In the genomic region with DNA sequence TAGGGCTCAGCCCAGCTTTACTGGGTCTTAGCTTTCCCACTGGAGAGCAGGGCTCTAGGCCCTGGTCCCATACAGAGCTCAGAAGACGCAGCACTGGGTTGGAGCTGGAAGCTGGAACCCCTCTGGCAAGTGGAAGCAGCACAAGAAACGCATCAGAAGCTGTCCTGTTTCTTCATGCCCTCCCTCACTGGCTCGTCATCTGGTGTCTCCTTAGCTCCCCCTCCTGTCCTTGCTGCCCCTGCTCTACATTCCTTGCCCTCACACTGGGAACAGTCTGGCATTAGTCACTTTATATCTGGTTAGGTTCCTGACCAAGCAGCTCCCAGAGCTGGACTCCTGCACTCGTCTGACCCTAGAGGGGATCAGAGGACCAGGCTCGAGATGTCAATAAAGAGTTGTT, we compare ENCODE assay signal across 16 mouse cellular contexts. TPM values are rescaled to one million over a fixed set of nuclear protein-coding genes. Genes with fewer than 3 reads are reported as not detected.
DNase-seq lines count a peak whose midpoint lies in the region; ATAC-seq and TF ChIP-seq lines count a peak whose summit lies in the region.
"Had no signal": no experiment of that assay in that cellular context is flagged by ENCODE, and none has a peak within 500 bp of the region (broad histone marks: within the 10 kb centered on the region; RNA-seq: fewer than 3 reads in every experiment).

No protein-coding gene starts in this region.

- H3K9ac ChIP-seq in midbrain, embryonic 12.5 days (replicated peaks) = 0 out of 2 replicates have a peak overlapping the region, but pooled peaks have one; percentile 20
- H3K9ac ChIP-seq: embryonic facial prominence, embryonic 12.5 days; hindbrain, embryonic 15.5 days had no signal

- no peak overlapping the region for H3K4me3 ChIP-seq in cerebellum, adult 2 months (replicated peaks; ENCODE audit: insufficient read depth, low read depth, low read length)
- H3K4me3 ChIP-seq in midbrain, embryonic 12.5 days = no peak overlapping the region
- no peak overlapping the region for H3K4me3 ChIP-seq in midbrain, embryonic 10.5 days
- H3K4me3 ChIP-seq: embryonic facial prominence, embryonic 12.5 days; hindbrain, embryonic 15.5 days had no signal

- H3K27ac ChIP-seq in cerebellum, adult 2 months (ENCODE audit: insufficient read depth, low read length) = no peak overlapping the region
- no peak overlapping the region for H3K27ac ChIP-seq in midbrain, embryonic 12.5 days (replicated peaks)
- H3K27ac ChIP-seq in midbrain, embryonic 10.5 days (replicated peaks) = no peak overlapping the region
- H3K27ac ChIP-seq: embryonic facial prominence, embryonic 12.5 days; hindbrain, embryonic 15.5 days had no signal

- no peak for TF ChIP-seq POLR2A in cerebellum, adult 2 months (IDR thresholded peaks at IDR 0.05; ENCODE audit: borderline replicate concordance, insufficient read depth, low read length)

- ATAC-seq in cerebellum, adult (ENCODE audit: insufficient number of reproducible peaks, low FRiP score, low TSS enrichment) = no peak
- no peak for ATAC-seq in midbrain, embryonic 12.5 days (ENCODE audit: low FRiP score, low read depth)
- ATAC-seq: forebrain, embryonic 16.5 days had no signal

- intact Hi-C loops in left cerebral cortex, postnatal 4 days (cut with DNase I) = no loop called here

- DNase-seq in cerebellum, adult 2 months = peak in 1 of 2 experiments; percentile 50
- peak; percentile 3 for DNase-seq in kidney, adult 11 months
- no peak for DNase-seq in kidney, postnatal 4 days
- DNase-seq in midbrain, embryonic 10.5 days (ENCODE audit: low spot score) = no peak
- DNase-seq in left cerebral cortex, postnatal 4 days = no peak
- DNase-seq: cerebellum, adult 18-20 months; heart, postnatal 14 days; kidney, adult 9 months; layer of hippocampus, postnatal 36 days; thymus, postnatal 4 days had no signal

- peaks cover 47% of the 10 kb centered on the region for H3K4me1 ChIP-seq in cerebellum, adult 2 months (ENCODE audit: control insufficient read depth, insufficient read depth, low read length)
- H3K4me1 ChIP-seq in midbrain, embryonic 12.5 days = no peaks in the 10 kb centered on the region
- no peaks in the 10 kb centered on the region for H3K4me1 ChIP-seq in midbrain, embryonic 10.5 days
- H3K4me1 ChIP-seq: embryonic facial prominence, embryonic 12.5 days; hindbrain, embryonic 15.5 days had no signal

- peaks cover 100% of the 10 kb centered on the region for H3K36me3 ChIP-seq in midbrain, embryonic 12.5 days
- peaks cover 100% of the 10 kb centered on the region for H3K36me3 ChIP-seq in midbrain, embryonic 10.5 days

- no peaks in the 10 kb centered on the region for H3K9me3 ChIP-seq in midbrain, embryonic 12.5 days
- H3K9me3 ChIP-seq in midbrain, embryonic 10.5 days (replicated peaks) = no peaks in the 10 kb centered on the region; the same call in 1 of the 2 replicates
- H3K9me3 ChIP-seq: embryonic facial prominence, embryonic 12.5 days; hindbrain, embryonic 15.5 days had no signal

- 18% methylated on average over 5 of the region's 5 CpGs for WGBS in cerebellum, adult 2 months
- WGBS in midbrain, embryonic 12.5 days = 72% methylated on average over 5 of the region's 5 CpGs
- 74% methylated on average over 5 of the region's 5 CpGs for WGBS in midbrain, embryonic 10.5 days

- no peaks in the 10 kb centered on the region for H3K27me3 ChIP-seq in cerebellum, adult 2 months (ENCODE audit: control insufficient read depth, insufficient read depth, low read length)
- H3K27me3 ChIP-seq in midbrain, embryonic 12.5 days = no peaks in the 10 kb centered on the region
- H3K27me3 ChIP-seq in midbrain, embryonic 10.5 days (ENCODE audit: low read depth, poor library complexity, severe bottlenecking) = no peaks in the 10 kb centered on the region
- H3K27me3 ChIP-seq: embryonic facial prominence, embryonic 12.5 days; hindbrain, embryonic 15.5 days had no signal

- H3K4me2 ChIP-seq in midbrain, embryonic 12.5 days (replicated peaks) = no peak overlapping the region
- H3K4me2 ChIP-seq: embryonic facial prominence, embryonic 12.5 days; hindbrain, embryonic 15.5 days; midbrain, embryonic 11.5 days had no signal

- TF ChIP-seq CTCF in cerebellum, adult 2 months (IDR thresholded peaks at IDR 0.05; ENCODE audit: borderline replicate concordance, insufficient read depth, low read depth, low read length) = 0 out of 2 replicates have a peak, but pooled peaks have one; percentile 18

RNA-seq across cellular contexts. Expression of a gene that starts 14.9 kb away (rescaled TPM):
- polyA plus RNA-seq in cerebellum, adult 2 months (2012; rRNA removed) = 54.9 and 56.3 TPM in 2 replicates
- polyA plus RNA-seq in midbrain, embryonic 12.5 days (2016; fragmentation: Nextera tagmentation; extraction: Ambion mirVana) = 87.0 and 96.9 TPM in 2 replicates
- polyA plus RNA-seq in midbrain, embryonic 10.5 days (2016; fragmentation: Nextera tagmentation; extraction: Ambion mirVana) = 73.8 and 93.8 TPM in 2 replicates
- 10 to 100 TPM; 53.9 to 61.4 TPM for total RNA-seq in left cerebral cortex, postnatal 4 days (2021)

RNA-seq across cellular contexts. Expression of a gene that starts 17.5 kb away (rescaled TPM):
- polyA plus RNA-seq in cerebellum, adult 2 months (2012; rRNA removed) = 32.0 and 34.7 TPM in 2 replicates
- 17.5 and 17.7 TPM in 2 replicates for polyA plus RNA-seq in midbrain, embryonic 12.5 days (2016; fragmentation: Nextera tagmentation; extraction: Ambion mirVana)
- 14.1 and 17.1 TPM in 2 replicates for polyA plus RNA-seq in midbrain, embryonic 10.5 days (2016; fragmentation: Nextera tagmentation; extraction: Ambion mirVana)
- total RNA-seq in left cerebral cortex, postnatal 4 days (2021) = 10 to 100 TPM; 30.0 to 31.2 TPM

RNA-seq across cellular contexts. Expression of a gene that starts 36.5 kb away (rescaled TPM):
- 203 and 218 TPM in 2 replicates for polyA plus RNA-seq in cerebellum, adult 2 months (2012; rRNA removed)
- 90.2 and 113 TPM in 2 replicates for polyA plus RNA-seq in midbrain, embryonic 12.5 days (2016; fragmentation: Nextera tagmentation; extraction: Ambion mirVana)
- polyA plus RNA-seq in midbrain, embryonic 10.5 days (2016; fragmentation: Nextera tagmentation; extraction: Ambion mirVana) = 67.9 and 86.2 TPM in 2 replicates
- total RNA-seq in left cerebral cortex, postnatal 4 days (2021) = 10 to 100 TPM; 63.5 to 71.3 TPM

RNA-seq across cellular contexts. Expression of a gene that starts 46.5 kb away (rescaled TPM):
- 3.3 and 3.7 TPM in 2 replicates for polyA plus RNA-seq in cerebellum, adult 2 months (2012; rRNA removed)
- polyA plus RNA-seq in midbrain, embryonic 12.5 days (2016; fragmentation: Nextera tagmentation; extraction: Ambion mirVana) = 6.2 and 7.5 TPM in 2 replicates
- polyA plus RNA-seq in midbrain, embryonic 10.5 days (2016; fragmentation: Nextera tagmentation; extraction: Ambion mirVana) = 0.39 and 0.97 TPM in 2 replicates
- 1 to 10 TPM; 2.1 to 2.3 TPM for total RNA-seq in left cerebral cortex, postnatal 4 days (2021)
